Mouse (Mus musculus) C2C12 (cell line): ENCODE data around the gene 1700010I14Rik. TPM values are rescaled to one million over a fixed set of nuclear protein-coding genes. Genes with fewer than 3 reads are reported as not detected.

Experiments used
- H3K27me3 ChIP-seq: one replicate; pipeline ENCODE4 v1.6.1; 2011; ENCODE audit not compliant: control insufficient read depth, insufficient read depth, insufficient read length
- H3K36me3 ChIP-seq: one replicate; pipeline ENCODE4 v1.6.1; 2011; ENCODE audit not compliant: control insufficient read depth, insufficient read depth
- H3K4me3 ChIP-seq: one replicate; pipeline ENCODE4 v1.5.1; 2011; ENCODE audit warnings: mild to moderate bottlenecking, control low read depth; ENCODE audit not compliant: poor library complexity, insufficient read depth, severe bottlenecking
- H3K79me2 ChIP-seq: one replicate; pipeline ENCODE4 v1.6.1; 2011; ENCODE audit not compliant: control insufficient read depth, insufficient read depth
- H3K79me3 ChIP-seq: one replicate; pipeline ENCODE4 v1.6.1; 2011; ENCODE audit warnings: low read depth, control low read depth
- H3ac ChIP-seq: one replicate; pipeline ENCODE3; 2011; ENCODE audit warnings: low read depth; ENCODE audit not compliant: control insufficient read depth, insufficient read length
- CEBPB ChIP-seq: IDR thresholded peaks from one replicate; pipeline ENCODE4 v1.6.1; 2011; ENCODE audit warnings: low read depth, mild to moderate bottlenecking, control low read depth, moderate library complexity
- CTCF ChIP-seq: IDR thresholded peaks from one replicate; pipeline ENCODE4 v1.5.1; 2011; ENCODE audit not compliant: control insufficient read depth, insufficient read depth, insufficient read length
- FOSL1 ChIP-seq: IDR thresholded peaks from one replicate; pipeline ENCODE4 v1.8.0; 2011; ENCODE audit warnings: mild to moderate bottlenecking, low read length; ENCODE audit not compliant: poor library complexity, insufficient read depth, severe bottlenecking
- MAX ChIP-seq: IDR thresholded peaks from one replicate; pipeline ENCODE4 v1.6.1; 2011; ENCODE audit warnings: mild to moderate bottlenecking, control low read depth
- MYOD1 ChIP-seq: IDR thresholded peaks from one replicate; pipeline ENCODE4 v1.6.1; 2011; ENCODE audit warnings: low read depth; ENCODE audit not compliant: control insufficient read depth, insufficient read length
- MYOG ChIP-seq: IDR thresholded peaks from one replicate; pipeline ENCODE4 v1.6.1; 2011; ENCODE audit not compliant: control insufficient read depth, insufficient read length; ENCODE audit errors: extremely low read depth
- USF1 ChIP-seq: IDR thresholded peaks from one replicate; pipeline ENCODE4 v1.6.1; 2011; ENCODE audit warnings: low read depth, mild to moderate bottlenecking, control low read depth, moderate library complexity
- polyA plus RNA-seq: library from polyadenylated mRNA; unstranded; fragments of >200 nt; fragmentation: generic; extraction: Trizol; gene quantifications from one replicate; pipeline ENCODE4 v1.2.1, GENCODE M21; 2012; ENCODE audit warnings: missing spikeins

Gene 1700010I14Rik
- polyA plus RNA-seq, 1 experiment = not detected

GRCm38 (mm10) chr17:9052441-9052980 lies 64.4 kb downstream of the 1700010I14Rik start:
- H3K79me2 ChIP-seq = no peaks in the 10 kb centered on the region
- H3K36me3 ChIP-seq = no peaks in the 10 kb centered on the region
- TF ChIP-seq CEBPB (no peak), CTCF (no peak), MYOD1 (no peak), FOSL1 (no peak), MAX (no peak), MYOG (no peak), USF1 (no peak)
- no peaks in the 10 kb centered on the region for H3K79me3 ChIP-seq
- H3K27me3 ChIP-seq = no peaks in the 10 kb centered on the region
- H3ac ChIP-seq = no peak overlapping the region
- no peak overlapping the region for H3K4me3 ChIP-seq

- TF ChIP-seq USF1 = no peak
- TF ChIP-seq FOSL1 = no peak
- TF ChIP-seq CEBPB = no peak
- no peak for TF ChIP-seq MYOG
- TF ChIP-seq MAX = no peak
- TF ChIP-seq CTCF = no peak
- no peak for TF ChIP-seq MYOD1
- no peak overlapping the region for H3K4me3 ChIP-seq
- H3K36me3 ChIP-seq = no peaks in the 10 kb centered on the region
- H3K79me2 ChIP-seq = no peaks in the 10 kb centered on the region
- no peaks in the 10 kb centered on the region for H3K79me3 ChIP-seq
- no peaks in the 10 kb centered on the region for H3K27me3 ChIP-seq
- H3ac ChIP-seq = no peak overlapping the region
These were observed 71.3 kb downstream of the 1700010I14Rik start for GRCm38 (mm10) chr17:9059360-9059932.
